Mouse (Mus musculus) kidney, postnatal 4 days (tissue): Measurements from ENCODE around the gene Wbp4.
A peak's percentile ranks its signal among the peaks of the same experiment; 100 is the strongest.
"Not testable (repeated sequence)": the region's sequence is repeated elsewhere in the genome, so short reads cannot be mapped to it uniquely, and the experiment has no call there.

ENCODE experiments used
- DNase-seq, 2 experiments: peaks; one replicate each; pipeline ENCODE4 v3.0.0; 2021; ENCODE audit warnings: mixed read lengths in 2 of 2

Gene Wbp4

DNA sequence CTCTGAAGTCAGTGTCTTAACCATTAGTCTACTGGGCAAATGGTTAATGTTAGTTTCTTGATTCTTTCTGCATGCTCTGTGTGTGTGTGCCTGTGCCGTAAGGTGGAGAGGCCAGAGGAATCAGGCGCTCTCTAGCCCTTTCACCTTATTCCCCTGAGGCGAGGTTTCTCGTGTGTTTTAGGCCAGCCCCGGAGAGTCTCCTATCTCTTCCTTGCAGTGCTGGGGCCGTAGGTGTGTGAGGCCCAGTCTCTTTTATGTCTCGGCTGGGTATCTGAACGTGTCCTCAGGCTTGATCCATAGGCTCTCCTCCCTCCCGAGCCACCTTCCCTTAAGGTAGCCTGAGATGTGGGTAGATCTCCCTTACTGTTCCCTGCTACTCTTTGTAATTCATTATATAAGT is 24.9 kb upstream of the Wbp4 start:
- no peak for DNase-seq

DNA sequence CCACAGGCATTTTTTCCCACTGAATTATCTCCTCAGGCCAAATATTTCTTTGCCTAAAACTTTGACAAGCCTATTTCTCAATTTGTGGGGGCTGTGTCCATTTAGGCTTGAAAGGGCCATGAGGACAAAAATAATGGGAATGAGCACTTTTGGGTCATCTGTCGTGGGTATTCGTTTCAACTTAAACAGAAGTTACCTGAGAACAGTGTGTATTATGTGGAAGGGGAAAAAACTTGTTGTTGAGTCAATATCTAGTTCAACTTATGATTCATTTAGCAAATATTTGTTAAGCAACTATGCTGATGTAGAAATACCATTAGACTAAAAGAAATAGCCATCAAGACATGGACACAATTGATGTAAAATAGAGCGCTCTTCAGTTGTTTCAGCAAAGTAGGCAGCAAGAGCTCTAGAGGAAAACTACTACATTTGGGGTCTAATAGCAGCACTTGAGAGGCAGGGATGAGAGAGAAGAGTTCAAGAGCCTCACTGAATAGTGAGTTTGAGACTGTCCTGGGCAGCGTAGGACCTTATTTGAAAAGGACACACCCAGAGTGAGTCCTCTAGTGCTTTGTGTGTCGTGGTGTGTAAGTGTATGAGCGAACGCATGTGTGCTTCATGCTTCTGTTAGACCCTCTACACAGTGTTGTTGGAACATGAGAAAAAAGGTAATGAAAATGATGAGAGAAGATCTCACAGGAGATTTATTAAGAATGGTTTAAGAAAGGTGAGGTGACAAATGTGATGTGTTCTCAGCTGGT is 23.1 kb upstream of the Wbp4 start:
- no peak for DNase-seq

DNA sequence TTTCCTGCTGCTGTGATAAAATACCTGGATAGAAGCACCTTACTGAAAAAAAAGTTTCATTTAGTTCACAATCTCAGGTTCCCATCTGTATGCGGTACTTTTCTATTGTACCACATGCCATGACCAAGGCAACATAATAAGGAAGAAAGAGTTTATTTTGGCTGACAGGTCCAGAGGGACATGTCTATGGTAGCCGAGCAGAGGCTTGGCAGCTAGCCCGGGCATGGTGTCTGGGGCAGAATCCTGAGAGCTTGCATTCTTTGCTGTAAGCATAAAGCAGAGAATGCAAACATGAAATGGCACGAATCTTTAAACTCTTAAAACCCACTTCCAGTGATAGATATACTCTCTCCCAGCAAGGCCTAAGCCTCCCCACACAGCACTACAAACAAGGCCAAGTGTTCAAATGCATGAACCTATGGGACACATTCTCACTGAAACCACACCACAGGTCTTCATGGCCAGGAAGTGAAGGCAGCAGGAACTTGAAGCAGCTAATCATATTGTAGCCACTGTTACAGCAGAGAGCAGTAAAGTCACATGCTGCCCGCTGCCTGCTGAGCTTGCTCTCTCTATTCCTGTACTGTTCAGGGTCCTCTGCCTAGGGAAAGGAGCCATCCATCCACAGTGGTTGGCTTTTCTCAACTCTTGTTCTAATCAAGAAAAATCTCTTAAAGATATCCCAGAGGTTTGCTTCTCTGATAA is 22.2 kb upstream of the Wbp4 start:
- peak; percentile 68 to 71 for DNase-seq

DNA sequence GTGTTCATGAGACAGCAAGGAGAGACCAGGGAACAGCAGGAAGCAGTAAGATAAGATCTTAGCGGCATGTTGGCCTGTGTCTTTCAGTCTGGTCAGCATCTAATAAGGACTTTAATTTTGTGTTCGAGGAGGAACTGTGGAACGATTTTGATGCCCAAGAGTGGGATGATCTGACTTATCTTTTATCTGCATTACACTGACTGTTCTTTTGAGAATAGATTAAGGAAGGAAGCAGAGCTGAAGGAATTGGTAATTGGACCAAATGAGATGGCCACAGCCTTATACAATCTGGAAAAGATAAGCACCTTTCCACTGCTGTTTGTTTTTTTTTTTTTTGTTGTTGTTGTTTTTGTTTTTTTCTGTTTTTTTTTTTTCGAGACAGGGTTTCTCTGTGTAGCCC is 19.4 kb upstream of the Wbp4 start:
- DNase-seq, result no peak

DNA sequence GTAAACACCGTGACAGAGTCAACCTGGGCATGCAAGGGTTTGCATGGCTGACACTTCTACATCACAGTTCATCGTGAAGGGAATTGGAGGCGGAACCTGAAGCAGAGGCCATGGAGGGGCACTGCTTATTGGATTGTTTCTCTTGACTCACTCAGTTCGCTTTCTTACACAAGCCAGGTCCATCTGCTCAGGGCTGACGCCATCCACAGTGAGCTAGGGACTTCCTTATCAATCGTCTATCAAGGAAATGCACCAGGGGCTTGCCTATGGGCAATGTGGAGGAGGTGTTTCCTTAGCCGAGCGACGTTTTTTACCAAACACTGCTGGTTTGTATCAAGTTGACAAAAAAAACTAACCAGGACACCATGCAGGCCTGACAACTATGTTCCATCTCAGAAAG is 18.0 kb upstream of the Wbp4 start:
- DNase-seq, result no peak

DNA sequence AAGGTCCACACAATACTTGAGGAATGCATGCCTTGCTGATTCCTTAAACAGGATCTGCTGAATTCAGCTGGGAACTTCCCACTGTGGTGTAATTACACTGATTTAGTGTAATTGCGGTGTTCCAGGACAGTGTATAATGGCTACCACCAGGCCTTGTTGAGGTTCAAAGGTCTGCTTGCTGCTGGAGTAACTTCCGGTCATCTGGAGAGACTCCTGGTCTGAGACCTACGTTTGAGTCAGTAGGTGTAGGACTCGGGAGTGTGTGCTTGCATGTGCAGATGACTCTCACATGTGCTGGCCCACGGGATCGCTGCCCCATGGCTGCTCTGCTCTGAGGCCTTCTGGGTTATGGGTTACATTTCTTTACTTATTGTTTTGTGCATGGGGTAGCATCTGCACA is 13.0 kb upstream of the Wbp4 start:
- DNase-seq, result no peak

DNA sequence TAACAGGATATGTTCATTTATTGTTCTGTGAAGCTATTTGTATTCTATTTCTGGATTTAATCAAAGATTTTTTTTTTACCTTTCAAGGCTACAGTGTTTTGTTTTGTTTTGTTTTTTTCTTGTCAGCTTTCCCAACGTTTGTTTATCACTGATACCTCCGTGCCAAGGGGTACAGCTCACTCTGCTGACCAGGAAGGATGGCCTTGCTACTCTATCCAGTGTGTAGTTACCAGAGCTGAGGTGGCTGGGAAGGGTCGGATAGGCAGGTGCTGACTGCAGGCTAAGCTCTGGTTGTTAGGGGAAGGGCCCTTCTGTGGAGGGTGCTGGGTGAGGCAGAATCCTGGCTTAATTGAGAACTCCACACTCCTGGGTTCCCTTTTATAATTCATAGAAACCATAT is 8.9 kb upstream of the Wbp4 start:
- no peak for DNase-seq

DNA sequence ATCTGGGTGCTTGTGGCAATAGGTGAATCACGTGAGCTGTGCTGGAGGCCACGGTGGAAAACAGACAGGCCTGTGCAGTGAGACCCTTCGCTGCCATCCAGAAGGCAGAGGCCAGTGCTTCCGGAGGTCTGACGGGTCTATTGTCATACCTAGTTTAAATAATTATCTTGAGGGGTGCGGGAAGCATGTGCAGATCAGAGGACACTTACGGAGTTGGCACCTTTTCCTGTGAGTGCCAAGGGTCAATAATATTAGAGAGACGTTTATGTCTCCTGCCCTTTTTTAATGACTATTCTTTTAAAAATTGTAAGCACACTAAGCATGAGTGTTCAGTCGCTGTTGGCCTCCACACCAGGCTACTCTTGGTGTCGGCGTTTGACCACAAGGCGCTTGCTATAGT is 7.8 kb upstream of the Wbp4 start:
- no peak for DNase-seq

DNA sequence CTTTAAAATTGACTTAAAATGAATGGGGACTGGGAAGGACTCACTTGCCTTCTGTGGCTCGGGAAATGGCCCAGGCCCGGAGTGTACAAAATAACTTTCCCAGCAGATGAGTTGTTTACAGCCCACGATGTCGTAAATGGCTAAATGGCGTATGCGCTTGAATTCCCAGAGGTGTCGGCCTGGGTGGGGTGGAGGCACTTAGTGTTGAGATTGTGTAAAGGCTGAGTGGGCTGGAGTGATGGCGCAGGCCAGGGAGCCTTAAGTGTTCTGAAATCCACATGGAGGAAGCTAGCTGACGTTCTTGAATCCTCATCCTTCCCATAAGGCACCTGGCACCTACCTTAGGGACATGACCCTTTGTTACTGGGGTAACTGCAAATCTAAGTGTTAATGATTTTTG is 7.2 kb upstream of the Wbp4 start:
- peak; percentile 20 to 36 for DNase-seq

DNA sequence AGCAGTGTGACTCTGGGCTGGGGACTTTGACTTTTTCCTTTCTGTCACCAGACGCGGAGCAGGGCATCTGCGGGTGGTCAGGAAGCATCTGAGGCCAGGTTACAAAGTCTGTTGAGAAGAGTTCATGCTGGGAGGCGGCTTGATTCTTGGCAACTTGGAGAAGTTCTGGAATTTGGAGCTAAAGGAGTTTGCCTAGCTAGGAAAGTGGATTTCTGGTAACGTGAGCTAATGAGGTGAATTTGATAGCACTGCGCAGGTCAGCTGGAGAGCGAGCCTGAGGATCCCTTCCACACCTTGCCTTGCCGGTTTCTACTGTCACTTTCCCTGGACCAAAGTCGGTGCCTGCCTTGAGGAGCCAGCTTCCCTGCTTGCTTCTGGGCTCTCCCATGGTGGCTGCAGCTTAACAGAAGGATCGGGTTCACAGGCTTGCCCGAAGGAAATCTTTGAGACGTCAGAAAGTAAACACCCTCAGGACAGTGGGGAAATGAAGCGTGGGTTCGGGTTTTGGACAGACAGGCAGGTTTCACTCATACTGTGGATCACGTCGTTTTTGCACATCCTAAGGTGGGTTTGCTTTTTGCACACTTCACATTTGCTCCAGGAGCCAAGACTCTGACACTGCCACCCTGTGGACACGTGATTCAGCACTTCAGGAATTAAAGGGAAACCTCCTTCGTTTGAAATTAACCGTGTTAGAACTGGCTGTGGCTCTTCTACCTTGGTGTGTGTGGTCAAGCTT is 5.8 kb upstream of the Wbp4 start:
- peak; percentile 49 to 71 for DNase-seq

DNA sequence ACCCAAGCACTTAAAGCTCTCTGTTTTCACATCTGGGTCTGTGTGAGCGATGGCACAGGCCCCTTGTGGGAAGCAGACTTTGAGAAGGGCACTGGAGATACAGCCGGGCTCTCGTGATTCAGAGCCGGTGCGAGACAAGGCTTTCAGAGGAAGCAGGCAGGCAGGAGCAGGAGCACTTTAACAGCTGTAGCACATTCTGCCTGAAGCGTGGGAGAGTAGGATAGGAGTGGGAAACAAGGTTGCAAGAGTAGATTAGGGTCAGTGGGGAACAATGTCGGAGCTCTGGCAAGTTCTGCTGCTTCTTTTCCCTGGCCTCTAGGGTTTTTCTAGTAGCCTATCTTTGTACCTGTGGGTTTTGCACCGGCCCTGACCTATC is 5.3 kb upstream of the Wbp4 start:
- peak in 1 of 2 experiments; percentile 45 for DNase-seq

DNA sequence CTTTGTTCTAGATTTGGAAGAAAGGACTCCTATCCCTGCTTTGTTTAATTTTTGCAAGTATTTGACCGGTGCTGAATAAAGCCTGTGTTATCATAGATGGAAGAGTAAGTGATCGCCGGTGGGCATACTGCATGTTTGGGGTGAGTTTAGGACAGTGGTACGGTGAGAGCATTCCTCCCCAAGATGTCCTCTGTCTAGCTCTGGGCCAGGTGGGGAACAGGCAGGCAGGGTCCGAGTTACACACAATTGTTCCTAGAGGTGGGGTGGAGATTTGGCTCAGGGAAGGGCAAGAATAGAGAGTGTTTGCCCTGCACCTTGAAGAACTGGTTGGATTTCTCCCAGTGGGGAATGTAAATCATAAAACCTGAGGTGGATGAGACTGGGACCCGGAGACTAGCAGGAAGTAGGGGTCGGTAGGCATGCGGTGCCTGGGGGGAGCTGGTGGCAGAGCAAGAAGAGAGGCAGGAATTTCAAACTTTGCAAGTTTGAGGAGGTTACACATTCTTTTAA is 2.3 kb upstream of the Wbp4 start:
- peak; percentile 20 to 30 for DNase-seq

DNA sequence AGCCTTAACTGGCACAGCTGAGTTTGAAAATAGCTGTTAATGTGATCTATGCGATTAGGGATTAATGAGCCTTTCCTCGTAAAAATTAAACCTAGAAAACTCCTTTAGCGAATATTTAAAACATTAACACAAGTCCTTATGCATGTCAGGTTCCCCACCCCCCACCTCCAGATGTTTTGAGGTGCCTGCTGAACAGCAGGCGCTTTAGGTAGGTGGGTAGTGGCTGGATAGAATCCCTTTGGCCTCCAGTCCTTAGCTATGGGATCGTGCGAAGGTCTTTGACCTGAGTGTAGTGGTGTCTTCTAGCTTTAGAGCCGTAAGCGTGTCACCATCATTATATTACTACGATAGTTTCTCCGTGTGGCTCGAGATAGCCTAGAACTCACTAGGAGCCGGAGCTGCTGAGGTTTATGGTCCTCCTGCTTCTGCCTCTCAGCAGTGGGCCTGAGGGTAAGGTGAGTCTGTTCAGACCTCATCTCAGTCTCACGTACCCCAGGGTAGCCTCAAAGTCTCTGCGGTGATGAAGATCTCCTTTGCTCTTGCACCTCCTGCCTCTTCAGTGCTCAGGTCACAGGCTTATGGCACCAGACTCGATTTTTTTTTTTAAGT is 1.5 kb upstream of the Wbp4 start:
- DNase-seq, result peak; percentile 24 to 28

- DNase-seq, result peak; percentile 39 to 65
These were observed 936 bp upstream of the Wbp4 start for GRCm38 (mm10) chr14:79482251-79482661.

DNA sequence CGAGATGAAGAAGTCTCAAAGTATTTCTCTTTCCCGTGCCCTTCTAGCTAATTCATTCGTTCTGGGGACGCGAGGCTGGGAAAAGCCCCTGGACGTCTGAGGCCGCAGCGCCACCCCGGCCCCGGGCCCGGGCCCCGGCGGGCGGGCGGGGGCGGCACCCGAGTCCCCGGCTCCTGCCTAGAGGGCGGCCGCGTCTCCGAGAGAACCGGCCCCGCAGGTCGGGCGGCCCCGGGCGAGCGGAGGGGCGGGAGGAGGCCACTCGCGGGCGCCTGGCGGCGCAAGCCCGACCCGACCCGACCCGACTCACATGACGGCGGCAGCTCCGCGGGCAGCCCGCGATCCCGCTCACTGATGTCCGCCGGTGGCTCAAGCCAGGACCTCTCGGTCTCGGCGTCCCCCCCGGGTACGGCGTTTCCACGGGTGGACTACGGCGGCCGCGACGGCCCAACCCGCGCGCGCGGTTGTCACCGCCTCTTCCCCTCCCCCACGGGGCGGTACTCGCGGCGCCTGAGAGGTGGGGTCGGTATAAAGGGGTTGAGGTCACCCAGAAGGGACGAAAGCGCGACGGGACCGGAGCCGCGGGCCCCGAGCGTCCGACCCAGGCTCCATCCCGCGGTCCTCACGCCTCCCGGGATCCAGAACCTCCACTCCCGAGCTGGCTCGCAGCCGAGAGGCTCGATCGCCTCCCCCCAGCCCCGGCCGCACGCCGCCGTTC is 539 bp downstream of the Wbp4 start, which contains the start of gene Elf1:
Gene Elf1, plus strand, starts transcription at position 571 of the 715 bp plus-strand sequence.
- DNase-seq, result peak; percentile 97 to 98

DNA sequence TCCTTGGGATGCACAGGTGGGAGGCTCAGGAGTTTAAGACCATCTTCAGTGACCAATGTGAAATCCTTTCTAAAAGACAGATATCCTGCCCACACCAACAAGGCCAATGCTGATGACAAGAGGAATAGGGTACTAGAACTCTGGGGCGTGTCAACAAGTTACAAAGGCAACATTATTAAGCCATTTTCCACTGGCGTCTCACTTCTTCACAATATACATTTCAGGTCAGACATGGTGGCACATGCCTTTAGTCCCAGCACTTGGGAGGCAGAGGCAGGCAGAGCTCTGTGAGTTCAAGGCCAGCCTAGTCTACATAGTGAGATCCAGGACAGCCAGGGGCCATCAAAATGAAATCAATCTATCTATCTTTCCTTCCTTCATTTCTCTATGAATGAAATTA is 7.9 kb downstream of the Wbp4 start:
- no peak for DNase-seq

GRCm38 (mm10) chr14:79467621-79468020 is 13.7 kb downstream of the Wbp4 start:
- peak; percentile 84 to 86 for DNase-seq

- DNase-seq, result no peak
These were observed 15.7 kb downstream of the Wbp4 start for GRCm38 (mm10) chr14:79465623-79466022.

- DNase-seq, result no peak
These were observed 20.3 kb downstream of the Wbp4 start for GRCm38 (mm10) chr14:79460988-79461387.

DNA sequence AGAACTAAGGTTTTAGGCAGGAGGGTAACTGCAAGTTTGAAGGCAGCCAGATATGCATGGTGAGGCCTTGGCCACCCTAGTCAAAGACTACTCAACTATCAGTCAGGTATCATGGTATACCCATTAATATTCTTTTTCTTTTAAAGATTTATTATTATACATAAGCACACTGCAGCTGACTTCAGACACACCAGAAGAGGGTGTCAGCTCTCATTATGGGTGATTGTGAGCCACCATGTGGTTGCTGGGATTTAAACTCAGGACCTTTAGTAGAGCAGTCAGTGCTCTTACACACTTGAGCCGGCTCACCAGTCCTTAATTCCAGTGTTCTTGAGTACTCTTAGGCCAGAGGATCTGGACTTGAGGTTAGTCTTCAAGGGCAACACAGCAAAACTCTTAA is 20.9 kb downstream of the Wbp4 start:
- no peak for DNase-seq

GRCm38 (mm10) chr14:79452591-79452934 is 28.8 kb downstream of the Wbp4 start:
- DNase-seq, result not testable (repeated sequence)
